Mouse (Mus musculus) adrenal gland, postnatal 4 days (tissue): ENCODE data around the gene Tyr. TPM values are rescaled to one million over a fixed set of nuclear protein-coding genes. Genes with fewer than 3 reads are reported as not detected.
"Not testable (repeated sequence)": the region's sequence is repeated elsewhere in the genome, so short reads cannot be mapped to it uniquely, and the experiment has no call there.

Source experiments
- DNase-seq, 2 experiments: peaks; one replicate each; pipeline ENCODE4 v3.0.0; 2021 to 2022; ENCODE audit warnings: low spot score in 2 of 2, mixed read lengths in 2 of 2
- long read RNA-seq, 2 experiments: library from polyadenylated mRNA; stranded (forward); transcript quantifications; one replicate each; pipeline ENCODE4 v2.0.0; 2021
- total RNA-seq, 2 experiments: library from RNA; stranded (reverse); gene quantifications; 2 replicates each; pipeline ENCODE4 v1.2.3; 2021

The Tyr gene
- total RNA-seq: not detected
- long read RNA-seq, experiment 1: 0 reads
- long read RNA-seq, experiment 2: 0 reads

DNA sequence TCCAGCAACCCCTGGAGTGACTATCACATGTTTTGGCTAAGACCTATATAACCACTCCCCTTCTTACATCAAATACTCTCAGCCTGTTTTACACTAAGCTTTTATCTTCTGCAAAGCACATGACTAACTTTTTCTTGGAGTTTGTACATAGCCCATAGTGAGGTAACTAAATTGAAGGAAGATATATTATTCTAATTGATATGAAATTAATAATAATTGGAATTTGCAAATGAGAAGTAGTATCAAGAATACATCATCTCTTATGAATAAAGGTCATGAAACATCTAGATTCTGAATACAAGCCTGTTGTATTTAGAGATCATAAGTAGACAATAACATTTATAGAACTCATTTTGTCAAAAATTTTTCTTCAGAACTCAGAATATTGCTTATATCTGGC is at the start of gene Tyr:
Tyr (minus strand) TSS at position 101 of the 400 bp plus-strand sequence.
- no peak for DNase-seq

DNA sequence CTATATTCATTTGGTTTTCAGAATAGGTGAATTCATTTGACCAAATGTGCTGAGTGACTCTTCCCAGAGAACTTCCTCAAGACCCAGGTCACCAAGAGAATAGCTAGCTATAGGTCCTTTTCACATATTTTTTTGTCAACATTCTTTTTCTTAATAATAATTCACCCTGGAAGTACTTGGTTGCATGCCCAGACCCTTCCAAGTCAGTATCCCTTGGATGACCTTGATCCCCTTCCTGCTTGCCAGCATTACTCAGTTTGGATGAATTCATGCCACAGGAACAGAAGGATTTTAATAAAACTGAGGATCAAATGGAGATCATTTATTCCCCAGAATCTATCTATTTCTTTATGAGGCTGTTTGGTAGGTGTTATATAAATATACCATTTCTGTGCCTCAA is 45.7 kb upstream of the Tyr start:
- no peak for DNase-seq

DNA sequence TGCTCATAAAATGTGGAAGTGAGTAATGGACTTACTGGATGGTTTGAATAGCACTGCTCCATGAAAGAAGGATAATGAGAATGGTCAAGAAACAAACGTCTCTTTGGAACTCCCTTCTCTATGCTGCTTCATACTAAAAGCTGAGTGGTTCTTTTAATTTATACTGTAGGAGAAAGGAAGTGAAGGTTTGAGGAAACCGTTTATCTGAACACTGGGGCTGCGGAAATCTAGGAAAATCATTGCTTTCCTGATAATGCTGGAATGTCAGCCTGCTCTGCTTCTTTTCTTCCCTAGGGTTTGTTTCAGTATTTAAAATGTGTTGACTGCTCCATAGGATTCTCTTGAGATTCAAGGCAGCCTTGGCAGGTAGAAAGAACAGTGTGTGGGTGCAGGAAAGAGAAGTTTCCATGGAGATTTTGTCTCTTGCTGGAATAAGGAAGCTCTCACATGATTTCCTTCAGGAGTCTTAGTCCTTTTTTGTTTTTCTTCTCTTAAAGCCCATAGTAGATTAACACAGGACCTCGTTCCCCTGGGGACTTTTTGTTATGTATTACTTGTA is 891 bp upstream of the Tyr start:
- DNase-seq: no peak

DNA sequence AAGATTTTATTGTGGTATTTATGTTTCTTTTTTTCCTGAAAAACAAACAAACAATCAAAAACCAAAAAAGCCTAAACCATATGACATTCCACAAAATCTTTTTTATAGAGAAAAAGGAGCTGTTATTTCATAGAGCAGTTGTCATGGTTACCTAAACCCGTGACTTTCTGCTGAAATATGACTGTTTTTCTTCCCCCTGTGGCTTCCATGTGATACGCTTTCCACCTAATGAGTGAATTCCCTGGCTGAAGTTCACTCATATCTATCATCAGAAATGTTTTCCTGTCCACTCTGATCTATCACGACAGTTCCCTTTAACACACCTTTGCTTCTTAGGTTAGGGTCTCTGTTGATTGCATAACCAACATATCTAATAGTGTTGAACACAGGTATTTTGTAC is 5.3 kb downstream of the Tyr start:
- DNase-seq: no peak

DNA sequence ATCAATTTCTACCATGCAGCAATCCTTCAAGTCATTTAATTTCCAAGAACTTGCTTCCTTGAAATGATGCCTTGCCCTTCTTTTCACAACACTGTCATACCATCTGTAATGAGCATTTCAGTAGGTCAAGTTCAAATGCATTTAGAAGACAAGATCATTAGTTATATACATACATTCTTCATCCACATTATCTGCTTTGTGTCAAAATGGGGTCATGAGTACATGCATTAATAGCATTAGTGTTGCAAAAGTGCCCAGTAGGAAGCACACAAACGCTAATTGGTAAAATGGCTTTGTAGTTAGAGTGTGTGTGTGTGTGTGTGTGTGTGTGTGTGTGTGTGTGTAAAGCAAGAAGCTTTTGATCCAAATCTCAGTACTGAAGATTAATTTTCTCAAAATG is 80.0 kb downstream of the Tyr start:
- no peak for DNase-seq

DNA sequence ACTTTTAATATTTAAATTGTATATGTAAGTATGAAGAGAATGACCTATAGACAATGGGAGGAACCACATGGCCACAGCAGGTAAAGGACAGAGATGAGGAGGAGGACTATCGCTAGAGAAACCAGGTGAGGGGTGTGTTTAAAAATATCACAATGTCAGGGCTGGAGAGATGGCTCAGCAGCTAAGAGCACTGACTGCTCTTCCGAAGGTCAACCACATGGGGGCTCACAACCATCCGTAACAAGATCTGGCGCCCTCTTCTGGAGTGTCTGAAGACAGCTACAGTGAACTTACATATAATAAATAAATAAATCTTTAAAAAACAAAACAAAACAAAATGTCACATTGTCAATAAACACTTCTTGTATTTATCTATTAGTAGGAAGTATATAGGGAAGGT is 81.9 kb downstream of the Tyr start:
- not testable (repeated sequence) for DNase-seq

DNA sequence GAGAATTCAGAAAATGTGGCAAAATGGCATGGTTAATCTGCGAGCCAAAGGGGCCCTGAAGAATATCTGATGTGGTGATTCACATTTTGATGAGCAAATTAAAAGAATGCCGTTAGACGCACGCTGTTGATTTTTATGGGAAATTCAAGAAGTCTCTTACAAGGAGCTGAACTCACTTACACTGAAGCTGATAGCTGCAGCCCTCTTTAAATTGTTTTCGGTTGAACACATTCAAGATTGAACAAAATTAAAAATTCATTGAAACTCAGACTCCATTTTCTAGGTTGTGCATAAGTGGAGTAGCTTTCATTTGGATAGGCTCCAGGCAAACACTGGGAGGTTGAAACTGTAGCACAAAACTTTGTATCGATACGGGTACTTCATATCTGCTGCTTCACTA is 96.3 kb downstream of the Tyr start:
- no peak for DNase-seq

DNA sequence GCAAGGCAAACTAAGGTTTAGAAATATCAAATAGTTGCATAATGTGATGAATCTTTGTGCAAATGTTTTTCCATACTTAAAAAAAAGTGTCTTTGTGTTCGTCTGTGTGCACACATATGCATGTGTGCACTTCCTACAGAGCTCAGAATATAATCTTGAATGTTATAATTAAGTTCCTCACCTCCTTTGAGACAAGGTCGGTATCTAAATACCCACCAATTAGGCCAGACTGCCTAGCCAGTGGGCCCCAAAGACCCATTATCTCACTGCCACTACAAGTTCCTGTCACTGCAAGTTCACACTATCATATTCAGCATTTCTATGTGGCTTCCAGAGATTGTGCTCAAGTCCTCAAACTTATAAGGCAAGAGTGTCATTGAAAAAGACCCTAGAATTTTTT is 118.4 kb downstream of the Tyr start:
- DNase-seq: no peak

Other genes with a start within 250 kb of the Tyr start
- 1 to 10 TPM; 2.4 to 9.3 TPM for gene Nox4, start 247.4 kb downstream of the Tyr start, total RNA-seq
- 1 to 10 TPM in 1 of 2 experiments, under 1 TPM in 1; 0.14 to 1.3 TPM for gene Grm5, start 90.7 kb upstream of the Tyr start, total RNA-seq